Mouse (Mus musculus) CH12.LX (cell line): ENCODE measurements at regions not wholly inside any gene's neighbourhood (a gene's known extent, or its start where the extent isn't known, plus 50 kb on each side); places are given as distances from the start of the nearest gene placed in this dataset.

Experiments
- CHD2 ChIP-seq: IDR thresholded peaks from 2 replicates; pipeline ENCODE4 v1.6.1; 2011; ENCODE audit warnings: low read length, improper control_type of control experiment
- CTCF ChIP-seq, 2 experiments: IDR thresholded peaks in 1 of 2; conservative IDR thresholded peaks in 1 of 2; 2 replicates each; pipeline ENCODE4 v1.5.1; 2011 to 2012; ENCODE audit warnings: low read depth in 2 of 2, low read length in 2 of 2, improper control_type of control experiment in 1 of 2, inconsistent platforms in 1 of 2, mild to moderate bottlenecking in 1 of 2, moderate library complexity in 1 of 2
- E2F4 ChIP-seq: IDR thresholded peaks from 2 replicates; pipeline ENCODE4 v1.6.1; 2011; ENCODE audit warnings: low read depth, low read length, improper control_type of control experiment; ENCODE audit not compliant: insufficient replicate concordance
- EP300 ChIP-seq: IDR thresholded peaks from 2 replicates; pipeline ENCODE4 v1.6.1; 2011; ENCODE audit warnings: low read length, improper control_type of control experiment
- JUND ChIP-seq: conservative IDR thresholded peaks from 2 replicates; pipeline ENCODE4 v1.6.1; 2011; ENCODE audit warnings: low read depth, low read length, improper control_type of control experiment
- MAX ChIP-seq: IDR thresholded peaks from 2 replicates; pipeline ENCODE4 v1.6.1; 2011; ENCODE audit warnings: low read length, improper control_type of control experiment
- MXI1 ChIP-seq: IDR thresholded peaks from 2 replicates; pipeline ENCODE4 v1.6.1; 2011; ENCODE audit warnings: mild to moderate bottlenecking, low read depth, low read length, improper control_type of control experiment
- POLR2A ChIP-seq: IDR thresholded peaks from 2 replicates; pipeline ENCODE4 v1.6.1; 2011; ENCODE audit warnings: low read depth, mild to moderate bottlenecking, improper control_type of control experiment, low read length
- RCOR1 ChIP-seq: conservative IDR thresholded peaks from 2 replicates; pipeline ENCODE4 v1.6.1; 2012; ENCODE audit warnings: low read depth, mild to moderate bottlenecking, inconsistent platforms, low read length, improper control_type of control experiment
- USF1 ChIP-seq: IDR thresholded peaks from 2 replicates; pipeline ENCODE4 v1.6.1; 2014; ENCODE audit warnings: low read depth, mild to moderate bottlenecking, inconsistent platforms, low read length, improper control_type of control experiment
- USF2 ChIP-seq: conservative IDR thresholded peaks from 2 replicates; pipeline ENCODE4 v1.6.1; 2011; ENCODE audit warnings: low read depth, low read length, improper control_type of control experiment
- ZMIZ1 ChIP-seq: IDR thresholded peaks from 2 replicates; pipeline ENCODE4 v1.6.1; 2012; ENCODE audit warnings: low read depth, mild to moderate bottlenecking, inconsistent platforms, low read length, improper control_type of control experiment

GRCm38 (mm10) chr11:79870189-79870588 lies 92.0 kb downstream of the Utp6 start:
- TF ChIP-seq EP300 (no peak), POLR2A (no peak), CHD2 (no peak), USF1 (no peak), RCOR1 (no peak), CTCF (conservative IDR thresholded peaks at IDR 0.05 in 1 of 2, IDR thresholded peaks at IDR 0.05 in 1 of 2; ENCODE audit: low read depth in 2 of 2, low read length in 2 of 2) (no peak), ZMIZ1 (no peak), MXI1 (no peak), USF2 (no peak), MAX (no peak), JUND (no peak), E2F4 (no peak)
